Mouse (Mus musculus) neural tube, embryonic 13.5 days (tissue): ENCODE measurements at regions not wholly inside any gene's neighbourhood (a gene's known extent, or its start where the extent isn't known, plus 50 kb on each side); places are given as distances from the start of the nearest gene placed in this dataset. TPM values are rescaled to one million over a fixed set of nuclear protein-coding genes. Genes with fewer than 3 reads are reported as not detected.

ENCODE experiments used
- microRNA-seq: library from miRNA; unstranded; fragments of <30 nt; microRNA quantifications from one replicate; pipeline ENCODE4, GENCODE M21; 2016

Small RNA genes in the stretch of these regions (microRNA-seq; reads per million reads assigned to microRNA genes)
- gene Gm27935 = not detected
